Mouse (Mus musculus) cerebellum, postnatal 36 days (tissue): ENCODE measurements at regions not wholly inside any gene's neighbourhood (a gene's known extent, or its start where the extent isn't known, plus 50 kb on each side); places are given as distances from the start of the nearest gene placed in this dataset.

Experiments
- DNase-seq, 2 experiments: peaks; one replicate each; pipeline ENCODE4 v3.0.0; 2021 to 2022; ENCODE audit warnings: mixed read lengths in 2 of 2

DNA sequence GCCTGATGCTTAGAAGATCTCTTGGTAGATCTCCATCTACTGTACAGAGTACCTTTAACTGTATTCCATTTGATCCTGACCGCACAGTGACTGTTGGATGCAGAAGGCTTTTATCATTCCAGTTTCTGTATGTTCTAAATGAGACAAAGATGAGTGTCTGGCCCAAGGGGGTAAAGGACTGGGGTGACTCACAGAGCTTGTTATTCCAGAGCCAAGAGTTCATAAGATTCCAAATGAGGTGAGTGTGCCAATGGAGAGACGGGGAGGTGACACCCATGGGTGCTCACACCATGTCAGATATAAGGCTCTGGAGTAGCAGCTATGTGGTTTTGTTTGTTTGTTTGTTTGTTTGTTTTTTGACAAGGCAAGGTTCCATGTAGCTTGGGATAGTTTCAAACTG is 54.8 kb upstream of the Lclat1 start:
- no peak for DNase-seq

DNA sequence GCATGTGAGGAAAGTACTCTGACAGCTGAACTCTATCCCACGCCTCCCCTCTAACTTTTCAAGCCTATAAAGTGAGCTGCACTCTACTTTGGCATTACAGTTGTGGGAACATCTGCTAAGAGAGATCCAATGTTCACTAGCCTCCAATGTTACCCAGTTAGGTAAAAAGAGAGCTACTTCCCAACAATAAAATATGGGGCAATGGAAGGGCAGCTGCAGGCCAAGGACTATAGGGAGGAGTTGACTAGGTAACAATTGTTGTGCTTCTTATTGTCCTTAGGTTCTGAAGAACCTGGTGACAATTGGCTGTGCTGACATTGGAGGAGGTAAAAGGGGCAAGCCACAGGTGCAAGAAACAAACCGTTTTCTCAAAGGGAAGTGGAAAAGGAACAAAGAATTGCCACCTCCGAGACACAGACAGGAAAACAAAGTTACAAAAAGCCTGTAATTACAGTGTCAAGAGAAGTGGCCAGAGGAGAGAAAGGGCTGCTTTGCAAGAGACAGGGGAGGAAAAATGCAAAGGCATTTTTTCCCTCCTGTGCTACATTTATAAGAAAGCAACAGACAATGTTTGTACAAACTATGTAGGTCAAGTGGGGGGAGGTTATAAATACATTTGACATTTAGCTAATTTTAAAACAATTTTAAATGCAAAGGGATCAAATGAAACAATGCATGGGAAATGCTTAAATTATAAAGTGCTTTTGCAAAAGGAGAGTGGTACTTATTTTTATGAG is 54.1 kb upstream of the Lclat1 start:
- no peak for DNase-seq

DNA sequence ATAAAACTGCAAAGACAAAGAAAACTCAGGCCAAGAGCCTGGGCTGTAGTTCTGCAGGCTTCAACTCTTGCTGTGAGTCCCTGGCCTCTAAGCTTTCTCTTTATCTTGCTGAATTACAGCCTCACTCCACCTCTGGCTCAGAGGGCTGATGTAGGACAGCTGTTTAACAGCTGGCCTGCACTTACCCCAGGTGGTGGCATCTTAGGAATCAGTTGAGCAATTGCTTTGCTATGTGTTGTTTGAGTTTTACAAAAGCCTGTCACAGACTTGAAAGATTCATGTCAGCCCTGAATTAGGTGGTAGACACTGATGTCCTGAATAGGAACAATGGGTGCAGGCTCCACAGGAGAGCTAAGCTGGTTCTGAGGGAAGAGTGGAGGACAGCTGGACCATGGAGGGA is 53.6 kb upstream of the Lclat1 start:
- DNase-seq: no peak

DNA sequence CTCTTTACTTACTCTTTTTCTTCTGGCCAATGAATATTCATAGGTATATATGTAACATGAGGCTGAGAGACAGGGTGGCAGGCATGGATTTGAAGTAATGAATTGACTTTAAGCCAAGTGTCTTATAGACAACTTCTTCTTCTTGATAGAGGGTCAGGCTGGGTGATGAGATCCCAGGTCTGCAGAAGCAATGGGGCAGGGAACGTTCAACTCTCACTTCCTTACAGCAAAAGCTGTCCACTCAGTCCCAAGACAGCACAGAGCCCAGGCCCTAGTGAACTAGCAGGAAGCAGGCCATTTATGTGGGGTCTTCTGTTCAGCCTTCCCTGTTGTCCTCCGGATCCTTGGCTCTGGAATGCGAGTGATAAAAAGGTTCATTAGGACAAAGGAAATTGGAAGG is 52.6 kb upstream of the Lclat1 start:
- no peak for DNase-seq

DNA sequence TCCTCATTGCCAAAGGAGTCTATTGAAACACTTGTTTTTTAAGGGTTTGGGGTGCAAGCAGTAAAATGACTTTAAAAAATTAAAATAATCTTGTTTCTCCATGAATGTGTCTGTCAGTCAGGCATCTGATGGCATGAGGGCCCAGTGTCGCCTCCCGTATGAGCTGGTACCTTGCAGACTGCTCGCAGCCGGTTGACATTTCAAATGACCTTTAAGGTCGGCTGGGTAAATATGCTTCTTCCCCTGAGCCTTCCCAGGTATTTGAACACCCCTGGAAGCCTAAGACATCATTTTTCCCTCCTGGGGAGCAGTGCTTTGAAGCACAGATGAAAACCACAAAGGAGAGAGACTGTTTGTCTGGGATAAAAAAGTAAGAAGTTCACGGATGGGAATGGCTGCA is 52.2 kb upstream of the Lclat1 start:
- DNase-seq: no peak

DNA sequence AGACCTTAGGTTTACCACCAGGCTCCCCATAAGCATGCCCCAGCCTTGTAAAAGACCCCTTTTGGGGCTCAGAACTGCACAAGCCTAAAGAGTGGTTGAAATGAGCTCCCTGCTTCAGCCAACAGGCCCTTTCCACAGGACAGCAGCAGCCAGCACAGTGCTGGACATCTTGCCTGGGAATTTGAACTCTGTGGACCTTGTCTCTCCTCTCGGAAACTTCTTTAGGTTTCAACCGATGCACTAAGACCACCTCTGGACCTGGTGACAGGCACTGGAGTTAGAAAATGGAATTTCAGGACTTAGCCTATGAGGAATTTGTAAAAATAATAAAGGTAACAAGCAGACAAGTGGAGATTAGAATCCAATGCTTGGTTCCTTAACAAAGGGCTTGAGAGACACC is 51.2 kb upstream of the Lclat1 start:
- no peak for DNase-seq
